Mouse (Mus musculus) megakaryocyte, embryonic 14.5 days (primary cell): ENCODE data around the gene Dhx9. TPM values are rescaled to one million over a fixed set of nuclear protein-coding genes. Genes with fewer than 3 reads are reported as not detected.
"Not testable (repeated sequence)": the region's sequence is repeated elsewhere in the genome, so short reads cannot be mapped to it uniquely, and the experiment has no call there.

Experiments used
- H3K27me3 ChIP-seq: replicated peaks from 2 replicates; pipeline ENCODE3; 2012; ENCODE audit warnings: inconsistent platforms
- H3K36me3 ChIP-seq: replicated peaks from 2 replicates; pipeline ENCODE3; 2012; ENCODE audit warnings: low read length, inconsistent platforms, mixed read lengths
- H3K4me1 ChIP-seq: 2 replicates; pipeline ENCODE4 v1.6.1; 2012; ENCODE audit warnings: inconsistent platforms
- H3K4me3 ChIP-seq: replicated peaks from 2 replicates; pipeline ENCODE3; 2012; ENCODE audit warnings: moderate library complexity, mild to moderate bottlenecking, inconsistent platforms
- H3K9me3 ChIP-seq: 2 replicates; pipeline ENCODE4 v1.6.1; 2012; ENCODE audit warnings: inconsistent platforms
- FLI1 ChIP-seq: IDR thresholded peaks from 2 replicates; pipeline ENCODE4 v1.6.1; 2012; ENCODE audit warnings: low read length, inconsistent platforms, mixed read lengths
- GATA1 ChIP-seq: IDR thresholded peaks from 3 replicates; pipeline ENCODE4 v1.6.1; 2012; ENCODE audit warnings: mixed read lengths, low read length, inconsistent platforms, borderline replicate concordance
- polyA plus RNA-seq: library from polyadenylated mRNA; stranded (reverse); fragments of >175 nt; gene quantifications from 2 replicates; pipeline ENCODE4 v1.2.3, GENCODE M21; 2012; ENCODE audit warnings: low replicate concordance; ENCODE audit not compliant: insufficient read depth

Dhx9 gene
- polyA plus RNA-seq, 1 experiment = 13.1 TPM

GRCm38 (mm10) chr1:153414962-153415361 is 72.5 kb downstream of the Dhx9 start:
- TF ChIP-seq GATA1 = no peak
- no peak for TF ChIP-seq FLI1
- Histone ChIP-seq H3K4me3 (no peak overlapping the region), H3K27me3 (no peaks in the 10 kb centered on the region)

GRCm38 (mm10) chr1:153414114-153414723 is 73.2 kb downstream of the Dhx9 start:
- not testable (repeated sequence) for H3K4me3 ChIP-seq, H3K27me3 ChIP-seq, H3K9me3 ChIP-seq, H3K36me3 ChIP-seq
- peaks cover 19% of the 10 kb centered on the region for H3K4me1 ChIP-seq

More at GRCm38 (mm10) chr1:153414962-153415361, 72.5 kb downstream of the Dhx9 start:
- Histone ChIP-seq H3K4me1 (peaks cover 16% of the 10 kb centered on the region), H3K36me3 (no peaks in the 10 kb centered on the region), H3K9me3 (no peaks in the 10 kb centered on the region)

- peaks cover 20% of the 10 kb centered on the region for H3K4me1 ChIP-seq
- not testable (repeated sequence) for H3K27me3 ChIP-seq, H3K9me3 ChIP-seq, H3K36me3 ChIP-seq, H3K4me3 ChIP-seq
These were observed 74.0 kb downstream of the Dhx9 start for GRCm38 (mm10) chr1:153413397-153414020.

- not testable (repeated sequence) for H3K9me3 ChIP-seq, H3K36me3 ChIP-seq, H3K27me3 ChIP-seq, H3K4me3 ChIP-seq
- peaks cover 22% of the 10 kb centered on the region for H3K4me1 ChIP-seq
These were observed 74.6 kb downstream of the Dhx9 start for GRCm38 (mm10) chr1:153412663-153413396.

GRCm38 (mm10) chr1:153411723-153412122 is 75.7 kb downstream of the Dhx9 start:
- Histone ChIP-seq H3K9me3 (no peaks in the 10 kb centered on the region), H3K4me1 (peaks cover 22% of the 10 kb centered on the region), H3K27me3 (no peaks in the 10 kb centered on the region), H3K36me3 (no peaks in the 10 kb centered on the region), H3K4me3 (no peak overlapping the region)
- no peak for TF ChIP-seq GATA1
- TF ChIP-seq FLI1 = no peak

- peaks cover 22% of the 10 kb centered on the region for H3K4me1 ChIP-seq
- H3K27me3 ChIP-seq, H3K4me3 ChIP-seq, H3K36me3 ChIP-seq, H3K9me3 ChIP-seq: not testable (repeated sequence)
These were observed 76.5 kb downstream of the Dhx9 start for GRCm38 (mm10) chr1:153410915-153411314.

GRCm38 (mm10) chr1:153408296-153408695 is 79.2 kb downstream of the Dhx9 start:
- H3K27me3 ChIP-seq, H3K4me3 ChIP-seq, H3K9me3 ChIP-seq, H3K36me3 ChIP-seq: not testable (repeated sequence)
- H3K4me1 ChIP-seq = peaks cover 13% of the 10 kb centered on the region; the same call in 1 of the 2 replicates

- H3K4me3 ChIP-seq, H3K27me3 ChIP-seq, H3K36me3 ChIP-seq, H3K9me3 ChIP-seq: not testable (repeated sequence)
- H3K4me1 ChIP-seq = peaks cover 13% of the 10 kb centered on the region; the same call in 1 of the 2 replicates
These were observed 79.8 kb downstream of the Dhx9 start for GRCm38 (mm10) chr1:153407641-153408040.

Other genes with a start within 250 kb of the Dhx9 start
- gene Lamc1, start 154.9 kb downstream of the Dhx9 start, polyA plus RNA-seq = 0.89 and 4.1 TPM in 2 replicates
- gene Shcbp1l, start 62.5 kb downstream of the Dhx9 start, polyA plus RNA-seq = not detected in 2 replicates
- gene Npl, start 62.4 kb upstream of the Dhx9 start, polyA plus RNA-seq = 1.6 TPM in 2 replicates
- gene Rgs8, start 165.4 kb upstream of the Dhx9 start, polyA plus RNA-seq = 0.04 TPM in 1 of 2 replicates, not detected in the other